Mouse (Mus musculus): ENCODE results near the gene Rpusd2. TPM values are rescaled to one million over a fixed set of nuclear protein-coding genes. Genes with fewer than 3 reads are reported as not detected.

Rpusd2 gene
- total RNA-seq, 2 experiments from 2014 or later = 23.0 to 25.4 TPM

- no peak for ATAC-seq (replicated peaks; ENCODE audit: low FRiP score, low TSS enrichment, poor library complexity, severe bottlenecking)
These were observed 7.6 kb upstream of the Rpusd2 start for GRCm38 (mm10) chr2:119026951-119027350.

DNA sequence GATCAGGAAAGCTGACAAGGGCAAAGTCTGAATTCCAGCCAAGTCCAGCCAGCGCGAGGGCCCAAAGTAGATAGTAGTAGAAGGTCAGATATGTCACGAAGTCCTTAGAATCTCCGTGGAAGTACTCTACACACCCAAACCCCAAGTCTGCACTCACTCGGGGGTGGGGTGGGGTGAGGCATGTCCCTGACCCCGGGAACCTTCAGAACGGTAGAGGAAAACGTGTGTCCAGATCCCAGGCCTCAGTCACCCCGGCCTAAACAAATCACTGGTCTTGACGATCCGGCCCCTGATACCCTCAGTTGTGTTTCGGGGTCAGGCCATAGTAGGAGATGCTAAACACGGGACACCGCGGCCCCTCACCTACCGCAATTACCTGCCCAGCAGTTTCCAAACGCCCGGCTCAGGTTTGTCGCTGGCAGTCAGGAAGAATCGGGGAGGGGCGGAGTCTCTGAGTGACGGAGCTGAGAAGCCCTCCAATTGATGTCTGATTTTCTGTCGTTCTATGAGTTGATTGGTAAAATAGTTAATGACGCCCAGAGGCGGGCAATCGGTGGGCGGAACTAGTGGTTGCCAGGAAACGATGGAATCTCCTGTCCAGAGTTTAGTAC is 5.5 kb upstream of the Rpusd2 start, which contains the start of gene Ccdc32:
Ccdc32 (minus strand) TSS at position 453 of the 611 bp plus-strand sequence.
- ATAC-seq (replicated peaks; ENCODE audit: low FRiP score, low TSS enrichment, poor library complexity, severe bottlenecking) = peak; percentile 93

- no peak for ATAC-seq (replicated peaks; ENCODE audit: low FRiP score, low TSS enrichment, poor library complexity, severe bottlenecking)
These were observed 2.4 kb upstream of the Rpusd2 start for GRCm38 (mm10) chr2:119032191-119032590.

DNA sequence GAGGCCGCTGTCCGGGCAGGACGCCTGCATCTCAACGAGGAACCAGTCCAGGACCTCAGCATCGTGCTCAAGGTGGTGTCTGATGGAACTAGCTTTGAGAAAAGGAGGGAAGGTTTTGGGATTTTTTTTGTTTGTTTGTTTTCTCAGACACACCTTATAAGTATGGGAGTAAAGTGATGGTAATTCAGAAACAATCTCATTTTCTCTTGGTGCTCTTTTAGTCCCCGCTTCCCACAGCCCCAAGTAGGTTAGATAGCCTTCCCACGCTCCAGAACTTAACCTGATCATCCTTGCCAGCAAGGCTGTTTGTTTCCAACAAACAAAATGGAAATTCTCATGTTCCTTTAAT is 781 bp downstream of the Rpusd2 start:
- ATAC-seq (replicated peaks; ENCODE audit: low FRiP score, low TSS enrichment, poor library complexity, severe bottlenecking) = no peak

- peak; percentile 69 for ATAC-seq (replicated peaks; ENCODE audit: low FRiP score, low TSS enrichment, poor library complexity, severe bottlenecking)
These were observed 6.3 kb downstream of the Rpusd2 start for GRCm38 (mm10) chr2:119040882-119041281.

- no peak for ATAC-seq (replicated peaks; ENCODE audit: low FRiP score, low TSS enrichment, poor library complexity, severe bottlenecking)
These were observed 10.6 kb downstream of the Rpusd2 start for GRCm38 (mm10) chr2:119045163-119045562.

- peak; percentile 76 for ATAC-seq (replicated peaks; ENCODE audit: low FRiP score, low TSS enrichment, poor library complexity, severe bottlenecking)
These were observed 12.3 kb downstream of the Rpusd2 start, which contains the start of gene Knl1 for GRCm38 (mm10) chr2:119046649-119047611. TSS of gene Knl1 (plus strand) at chr2:119047119.

- 0 out of 2 replicates have a peak, but pooled peaks have one; percentile 27 for ATAC-seq (replicated peaks; ENCODE audit: low FRiP score, low TSS enrichment, poor library complexity, severe bottlenecking)
These were observed 13.3 kb downstream of the Rpusd2 start for GRCm38 (mm10) chr2:119047849-119048248.

- ATAC-seq (replicated peaks; ENCODE audit: low FRiP score, low TSS enrichment, poor library complexity, severe bottlenecking) = no peak
These were observed 15.6 kb downstream of the Rpusd2 start for GRCm38 (mm10) chr2:119050132-119050650.

GRCm38 (mm10) chr2:119060139-119060538 is 25.5 kb downstream of the Rpusd2 start:
- ATAC-seq (replicated peaks; ENCODE audit: low FRiP score, low TSS enrichment, poor library complexity, severe bottlenecking) = peak; percentile 81

DNA sequence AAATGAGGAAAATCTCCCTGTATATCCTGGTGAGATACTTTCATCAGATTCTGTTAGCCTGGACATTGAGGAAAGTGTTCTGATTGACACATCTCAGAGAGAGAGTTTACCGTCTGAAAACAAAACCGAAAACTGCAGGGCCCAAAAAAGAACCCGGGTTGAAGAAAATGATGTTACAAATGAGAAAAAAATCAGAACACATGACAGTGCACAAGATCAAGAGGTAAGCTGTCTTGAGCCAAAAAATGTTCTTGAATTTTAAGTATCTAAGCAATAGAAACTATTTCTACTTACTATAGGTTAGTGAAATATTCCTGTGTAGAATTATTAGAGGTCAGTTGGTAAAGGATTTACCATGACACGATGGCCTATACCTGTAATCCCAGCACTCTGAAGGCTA is 37.8 kb downstream of the Rpusd2 start:
- no peak for ATAC-seq (replicated peaks; ENCODE audit: low FRiP score, low TSS enrichment, poor library complexity, severe bottlenecking)

DNA sequence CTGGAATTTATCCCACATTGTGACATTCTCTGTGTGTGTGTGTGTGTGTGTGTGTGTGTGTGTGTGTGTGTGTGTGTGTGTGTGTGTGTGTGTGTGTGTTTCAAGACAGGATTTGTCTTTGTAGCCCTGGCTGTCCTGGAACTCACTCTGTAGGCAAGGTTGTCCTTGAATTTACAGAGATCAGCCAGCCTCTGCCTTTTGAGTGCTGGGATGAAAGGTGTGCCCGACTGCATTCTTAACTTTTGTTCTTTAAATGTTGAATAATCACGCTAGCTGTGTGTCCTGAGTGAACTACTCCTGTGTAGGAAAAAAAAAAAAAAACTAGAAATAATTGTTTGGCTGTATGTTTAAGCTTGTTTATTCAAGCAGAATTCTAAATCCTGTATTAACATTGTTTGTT is 51.6 kb downstream of the Rpusd2 start:
- ATAC-seq (replicated peaks; ENCODE audit: low FRiP score, low TSS enrichment, poor library complexity, severe bottlenecking) = no peak

Other genes with a start within 250 kb of the Rpusd2 start
- 22.4 and 38.8 TPM in 2 replicates for gene Knstrn, start 220.8 kb upstream of the Rpusd2 start, total RNA-seq (2014; fragmentation: Nextera tagmentation)
- gene Knstrn, start 220.8 kb upstream of the Rpusd2 start, total RNA-seq (2017) = 59.1 and 104 TPM in 2 replicates
- gene Ivd, start 172.8 kb upstream of the Rpusd2 start, total RNA-seq (2014; fragmentation: Nextera tagmentation) = 17.9 and 24.0 TPM in 2 replicates
- gene Ivd, start 172.8 kb upstream of the Rpusd2 start, total RNA-seq (2017) = 15.7 and 30.3 TPM in 2 replicates
- gene Bahd1, start 134.4 kb upstream of the Rpusd2 start, total RNA-seq (2014; fragmentation: Nextera tagmentation) = 11.9 and 13.9 TPM in 2 replicates
- 4.9 and 7.2 TPM in 2 replicates for gene Bahd1, start 134.4 kb upstream of the Rpusd2 start, total RNA-seq (2017)
- 2.2 and 3.6 TPM in 2 replicates for gene Chst14, start 108.3 kb upstream of the Rpusd2 start, total RNA-seq (2014; fragmentation: Nextera tagmentation)
- gene Chst14, start 108.3 kb upstream of the Rpusd2 start, total RNA-seq (2017) = 1.1 and 1.7 TPM in 2 replicates
- gene Ccdc32, start 5.4 kb upstream of the Rpusd2 start, total RNA-seq (2014; fragmentation: Nextera tagmentation) = 15.1 and 18.7 TPM in 2 replicates
- 16.6 and 18.7 TPM in 2 replicates for gene Ccdc32, start 5.4 kb upstream of the Rpusd2 start, total RNA-seq (2017)
- 79.0 and 81.2 TPM in 2 replicates for gene Knl1, start 12.3 kb downstream of the Rpusd2 start, total RNA-seq (2014; fragmentation: Nextera tagmentation)
- 89.9 and 91.0 TPM in 2 replicates for gene Knl1, start 12.3 kb downstream of the Rpusd2 start, total RNA-seq (2017)
- 38.1 and 53.7 TPM in 2 replicates for gene Rad51, start 78.0 kb downstream of the Rpusd2 start, total RNA-seq (2014; fragmentation: Nextera tagmentation)
- 28.4 and 33.1 TPM in 2 replicates for gene Rad51, start 78.0 kb downstream of the Rpusd2 start, total RNA-seq (2017)
- 40.0 and 58.7 TPM in 2 replicates for gene Rmdn3, start 122.2 kb downstream of the Rpusd2 start, total RNA-seq (2014; fragmentation: Nextera tagmentation)
- gene Rmdn3, start 122.2 kb downstream of the Rpusd2 start, total RNA-seq (2017) = 61.9 and 76.4 TPM in 2 replicates
- gene Gchfr, start 133.0 kb downstream of the Rpusd2 start, total RNA-seq (2014; fragmentation: Nextera tagmentation) = 1.0 TPM in 1 of 2 replicates, not detected in the other
- not detected in 2 replicates for gene Gchfr, start 133.0 kb downstream of the Rpusd2 start, total RNA-seq (2017)
- not detected in 2 replicates for gene Gm14137, start 139.7 kb downstream of the Rpusd2 start, total RNA-seq (2014; fragmentation: Nextera tagmentation)
- gene Gm14137, start 139.7 kb downstream of the Rpusd2 start, total RNA-seq (2017) = not detected in 2 replicates
- gene Zfyve19, start 173.8 kb downstream of the Rpusd2 start, total RNA-seq (2014; fragmentation: Nextera tagmentation) = 22.5 and 46.2 TPM in 2 replicates
- gene Zfyve19, start 173.8 kb downstream of the Rpusd2 start, total RNA-seq (2017) = 29.4 and 35.9 TPM in 2 replicates
- 10.3 and 21.8 TPM in 2 replicates for gene Dnajc17, start 174.0 kb downstream of the Rpusd2 start, total RNA-seq (2014; fragmentation: Nextera tagmentation)
- gene Dnajc17, start 174.0 kb downstream of the Rpusd2 start, total RNA-seq (2017) = 39.6 and 52.1 TPM in 2 replicates
- not detected in 2 replicates for gene Ppp1r14d, start 195.1 kb downstream of the Rpusd2 start, total RNA-seq (2014; fragmentation: Nextera tagmentation)
- not detected in 2 replicates for gene Ppp1r14d, start 195.1 kb downstream of the Rpusd2 start, total RNA-seq (2017)
- not detected in 2 replicates for gene Spint1, start 202.6 kb downstream of the Rpusd2 start, total RNA-seq (2014; fragmentation: Nextera tagmentation)
- 0.42 TPM in 1 of 2 replicates, not detected in the other for gene Spint1, start 202.6 kb downstream of the Rpusd2 start, total RNA-seq (2017)
- not detected in 2 replicates for gene Rhov, start 236.5 kb downstream of the Rpusd2 start, total RNA-seq (2014; fragmentation: Nextera tagmentation)
- not detected in 2 replicates for gene Rhov, start 236.5 kb downstream of the Rpusd2 start, total RNA-seq (2017)